Mouse (Mus musculus): ENCODE data around the gene Prss38.

The Prss38 gene

DNA sequence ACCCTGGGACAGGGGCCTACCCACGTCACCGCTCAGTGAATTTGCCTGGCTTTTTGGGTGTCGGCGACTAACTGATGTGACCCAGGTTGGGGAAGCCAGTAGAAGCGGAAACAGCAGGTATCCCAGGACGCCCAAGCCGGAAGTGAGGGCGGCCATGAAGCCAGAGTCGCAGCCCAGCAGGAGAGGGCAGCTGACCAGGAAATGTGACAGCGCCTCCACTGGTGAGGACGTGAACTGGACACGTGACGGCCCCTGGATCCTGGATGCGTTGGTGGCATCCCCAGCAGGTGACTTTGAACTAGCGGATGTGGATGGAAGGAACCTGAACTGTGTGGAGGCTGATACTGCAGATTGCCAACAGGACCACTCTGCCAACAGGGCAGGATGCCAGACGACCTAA lies at the start of gene Prss38:
Gene Prss38, minus strand, starts transcription at position 183 of the 400 bp plus-strand sequence.
- DNase-seq (ENCODE audit: low read depth, low spot score), result no peak

DNA sequence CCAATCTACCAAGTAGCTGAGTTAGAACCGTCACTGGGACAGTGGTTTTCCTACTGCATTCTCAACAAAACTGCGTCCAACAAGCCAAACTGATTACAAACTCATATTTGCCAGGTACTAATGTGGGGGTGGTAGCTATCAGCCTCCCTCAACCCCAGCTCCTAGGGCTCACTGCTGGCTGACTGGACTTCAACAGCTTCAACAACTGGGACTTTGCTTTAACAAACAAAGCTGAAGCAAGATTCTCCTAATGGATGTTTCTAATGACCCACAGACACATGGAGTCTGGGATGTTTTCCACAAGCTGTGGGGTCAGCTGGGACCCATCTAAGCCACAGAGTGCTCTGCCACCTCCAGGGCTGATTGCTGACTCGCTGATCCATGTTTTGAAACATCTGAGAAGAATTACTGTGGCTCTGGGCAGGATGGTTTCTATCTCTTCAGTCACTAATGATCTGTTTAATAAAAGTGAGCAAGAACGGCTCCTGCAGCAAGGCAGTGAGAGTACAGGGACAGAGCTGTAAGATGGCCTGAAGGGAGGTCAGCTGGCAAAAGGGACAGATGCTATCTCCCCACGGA lies 47.6 kb upstream of the Prss38 start:
- DNase-seq (ENCODE audit: low read depth, low spot score), result no peak

DNA sequence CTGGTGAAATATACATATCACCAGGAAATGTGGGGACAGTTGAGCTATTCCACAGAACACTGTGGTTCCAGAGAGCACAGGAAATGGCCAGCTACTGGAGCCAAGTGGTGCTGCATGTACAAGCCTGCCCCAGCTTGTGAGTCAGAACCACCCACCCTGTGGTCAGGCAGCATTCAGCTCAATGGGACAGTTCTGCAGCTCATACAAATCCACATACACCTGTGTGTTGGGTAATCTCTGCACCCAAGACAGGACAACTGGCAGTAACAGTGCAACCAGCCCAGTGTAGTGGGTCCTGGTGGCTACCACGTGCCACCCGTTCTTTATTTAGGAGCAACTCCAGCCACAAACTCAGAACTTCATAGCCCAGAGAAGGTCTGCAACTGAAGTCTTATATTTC lies 46.5 kb upstream of the Prss38 start:
- DNase-seq (ENCODE audit: low read depth, low spot score), result no peak

DNA sequence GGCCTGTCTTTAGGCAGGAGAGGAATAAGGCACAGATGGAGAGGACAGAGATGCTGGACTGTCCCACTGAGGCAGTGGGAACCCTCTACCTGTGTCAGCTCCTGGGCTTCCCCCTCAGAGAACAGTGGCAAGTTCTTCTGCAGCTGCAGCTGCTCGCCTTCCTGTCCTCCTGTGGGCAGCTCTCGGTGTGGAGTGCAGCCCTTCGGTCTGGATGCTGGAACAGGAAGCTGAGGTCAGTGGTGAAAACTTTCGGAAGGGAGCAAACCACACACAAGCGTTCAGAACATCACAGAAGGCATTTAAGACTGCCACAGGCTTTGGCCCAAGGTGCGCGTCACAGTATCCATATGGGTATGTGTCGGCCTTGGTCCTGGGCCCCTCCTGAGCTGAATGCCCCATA lies 46.0 kb upstream of the Prss38 start:
- DNase-seq (ENCODE audit: low read depth, low spot score), result no peak

DNA sequence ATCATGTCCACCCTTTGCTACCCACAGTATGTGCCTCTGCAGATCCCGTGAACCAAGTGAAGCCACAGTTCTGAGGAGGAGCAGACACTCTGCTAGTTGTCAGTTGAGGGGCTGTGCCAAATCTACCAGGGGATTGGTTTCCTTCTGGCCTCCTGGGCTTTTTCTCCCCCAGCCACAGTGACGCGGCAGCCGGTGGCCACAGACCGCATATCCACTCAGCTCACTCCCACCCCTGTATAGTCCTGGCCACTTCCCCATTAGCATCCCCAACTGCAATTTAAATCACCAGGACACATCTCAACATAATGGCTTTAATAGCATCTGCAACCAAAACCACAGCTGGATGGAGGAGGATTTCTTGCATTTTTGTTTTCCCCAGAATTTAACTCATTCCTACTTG lies 43.3 kb upstream of the Prss38 start:
- DNase-seq (ENCODE audit: low read depth, low spot score), result no peak

DNA sequence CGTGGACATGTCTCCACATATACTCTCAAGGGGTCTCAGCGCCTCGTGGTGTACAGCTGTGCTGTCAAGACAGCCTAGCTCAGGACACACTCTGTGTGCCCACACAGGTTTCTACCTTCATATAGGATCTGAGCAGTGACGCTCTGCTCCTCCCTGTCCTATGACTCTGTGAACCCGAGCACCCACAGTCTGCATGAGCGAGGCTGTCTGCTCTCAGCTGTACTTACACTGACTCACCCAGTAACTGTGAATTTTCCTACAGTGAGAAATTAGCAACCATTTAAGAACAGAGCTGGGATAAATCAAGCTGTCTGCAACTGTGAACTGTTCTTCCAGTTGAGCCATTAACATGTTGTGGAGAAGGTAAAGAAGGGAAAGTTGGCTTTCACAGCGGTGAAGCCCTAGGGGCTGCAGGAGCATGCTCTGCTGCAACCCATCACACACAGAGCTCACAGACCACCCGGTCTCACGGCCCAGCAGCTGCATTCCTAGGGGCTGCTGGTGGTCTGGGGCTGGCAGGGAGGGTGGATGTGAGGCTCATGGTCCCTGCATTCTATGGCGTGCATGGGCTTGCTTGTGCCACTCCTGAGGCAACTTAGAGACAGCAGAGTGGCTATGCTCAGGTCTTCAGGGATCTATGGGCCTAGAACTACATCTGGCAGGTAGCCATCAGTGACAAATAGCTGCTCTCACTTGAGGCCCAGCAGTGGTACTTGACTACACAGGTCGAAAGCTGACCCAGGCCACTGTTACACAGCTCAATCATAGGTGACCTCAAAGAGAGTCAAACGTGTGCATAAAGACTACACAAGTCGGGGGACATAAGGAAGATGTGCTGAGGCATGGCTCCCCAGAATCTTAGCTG lies 37.8 kb upstream of the Prss38 start:
- DNase-seq (ENCODE audit: low read depth, low spot score), result peak; percentile 22

DNA sequence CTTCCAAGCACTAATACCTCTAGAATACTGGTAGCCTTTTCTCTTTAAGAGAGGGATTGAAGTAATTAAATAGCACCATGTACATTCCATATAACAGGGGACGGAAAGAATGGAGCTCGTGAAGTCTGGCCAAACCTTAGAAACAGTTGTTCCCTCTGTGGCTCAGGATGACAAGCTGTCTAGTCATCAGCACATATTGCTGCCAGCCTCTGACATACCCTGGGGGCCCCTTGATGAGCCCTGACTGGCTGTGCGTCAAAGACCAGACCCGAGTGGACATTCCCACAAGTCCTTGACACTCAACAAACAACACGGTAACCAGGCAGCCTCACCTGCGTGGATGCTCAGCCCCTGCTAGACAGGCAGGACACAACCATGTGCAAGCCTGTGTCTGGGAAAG lies 36.6 kb upstream of the Prss38 start:
- no peak for DNase-seq (ENCODE audit: low read depth, low spot score)

DNA sequence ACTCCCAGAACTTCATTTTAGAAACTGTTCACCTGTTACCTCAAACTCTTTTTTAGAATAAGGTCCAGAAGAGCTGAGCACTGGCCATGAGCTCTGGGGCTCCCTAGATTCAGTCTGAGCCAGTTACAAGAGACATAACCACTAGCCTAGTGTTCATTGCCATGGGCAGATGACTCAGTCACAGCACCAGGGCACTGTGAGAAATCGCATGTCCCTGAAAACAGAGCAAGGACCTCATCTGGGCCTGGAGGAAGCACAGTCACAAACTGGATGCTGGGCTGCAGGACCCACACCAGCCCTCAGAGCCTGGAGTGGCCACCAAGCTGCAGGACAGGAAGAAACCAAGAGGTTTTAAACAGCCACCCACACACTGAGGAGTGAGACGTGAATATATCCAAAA lies 35.4 kb upstream of the Prss38 start:
- DNase-seq (ENCODE audit: low read depth, low spot score), result no peak

DNA sequence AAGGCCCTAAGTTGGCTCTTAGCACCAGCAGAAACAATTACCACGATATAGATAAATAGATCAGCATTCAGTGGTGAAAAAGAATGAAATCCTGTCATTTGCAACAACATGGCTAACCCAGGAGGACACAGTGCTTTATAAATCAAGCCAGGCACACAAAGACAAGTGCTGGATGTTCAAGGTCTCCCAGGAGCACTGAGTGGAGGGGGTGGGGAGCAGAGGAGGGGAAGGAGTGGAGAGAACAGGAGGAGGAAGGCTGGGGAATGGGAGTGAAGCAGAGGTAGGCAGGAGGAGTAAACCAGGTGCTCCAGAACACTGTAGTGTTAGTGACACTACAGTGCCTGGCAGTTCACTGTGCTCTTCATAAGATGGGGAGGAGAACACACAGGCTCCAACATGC lies 30.3 kb upstream of the Prss38 start:
- DNase-seq (ENCODE audit: low read depth, low spot score), result no peak

DNA sequence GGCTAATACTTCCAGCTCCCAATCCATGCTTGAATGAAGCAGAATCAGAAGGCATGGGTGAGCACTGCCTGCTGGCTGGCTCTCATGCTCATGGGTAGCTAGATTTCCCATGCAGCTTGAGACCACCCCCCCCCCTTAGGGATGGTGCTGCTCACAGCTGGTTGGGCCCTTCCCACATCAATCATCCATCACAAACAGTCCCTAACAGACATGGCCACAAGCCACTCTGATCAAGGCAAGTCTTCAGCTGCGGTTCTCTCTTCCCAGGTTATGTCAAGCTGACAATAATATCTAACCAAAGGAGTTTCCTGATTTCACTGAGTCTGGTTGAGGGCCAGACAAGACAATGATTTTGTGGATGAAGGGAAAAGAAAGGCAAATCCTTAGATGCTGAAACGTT lies 25.4 kb upstream of the Prss38 start:
- DNase-seq (ENCODE audit: low read depth, low spot score), result no peak

DNA sequence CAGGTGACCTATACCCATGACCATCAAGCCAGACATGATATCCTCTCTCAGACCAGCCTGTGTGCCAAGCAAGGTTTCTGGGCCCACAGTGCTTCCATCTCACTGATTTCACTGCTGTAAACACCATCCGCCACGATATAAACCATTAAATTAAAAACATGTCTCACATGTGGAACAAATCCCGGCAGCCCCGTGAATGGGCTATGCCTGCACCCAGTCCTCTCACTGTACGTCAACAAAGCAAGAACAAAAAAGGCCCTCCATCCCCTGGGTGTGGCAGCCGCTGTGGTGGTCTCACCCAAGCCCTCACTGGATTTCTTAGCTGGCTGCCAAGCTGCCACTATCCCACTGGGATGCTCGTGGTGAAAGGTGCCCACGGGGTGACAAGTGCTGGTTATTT lies 24.4 kb upstream of the Prss38 start:
- DNase-seq (ENCODE audit: low read depth, low spot score), result no peak

DNA sequence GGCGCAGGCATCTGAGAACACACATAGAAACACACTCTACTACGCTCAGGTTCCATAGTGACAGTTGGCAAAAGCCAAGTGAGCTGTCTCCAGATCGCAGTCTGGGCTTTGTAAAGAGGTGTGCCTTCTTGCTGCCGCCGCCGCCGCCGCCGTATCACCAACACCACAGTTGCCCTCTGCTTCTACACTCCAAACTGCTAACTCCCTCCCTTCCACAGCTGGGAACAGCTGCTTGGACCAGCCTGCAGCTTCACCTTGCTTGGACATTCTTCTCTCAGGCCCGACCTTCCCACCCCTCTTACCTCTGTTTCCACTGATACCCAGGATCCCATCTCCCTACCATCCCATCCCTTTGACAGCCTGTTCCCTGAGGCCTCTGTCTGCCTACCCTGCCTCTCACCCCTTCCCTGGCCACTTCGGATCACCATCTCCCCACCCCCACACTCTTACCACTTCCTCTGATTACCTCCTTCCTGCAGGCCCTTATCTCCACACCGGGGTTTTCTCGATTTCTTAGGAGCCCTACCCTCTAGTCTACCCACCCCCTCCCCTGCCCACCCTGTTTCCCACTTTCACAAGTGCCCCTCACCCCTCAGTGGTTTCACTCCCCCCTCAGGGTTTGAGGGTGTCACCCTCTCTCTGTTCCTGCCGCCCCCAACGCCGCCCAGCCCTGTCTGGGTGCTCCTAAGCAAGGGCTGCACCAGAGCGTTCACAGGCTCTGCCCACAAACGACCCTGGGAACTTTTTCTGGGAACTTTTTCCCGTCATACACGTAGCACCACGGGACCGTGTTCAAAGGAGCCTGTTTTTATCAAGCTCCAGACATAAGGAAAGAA lies 22.3 kb upstream of the Prss38 start:
- DNase-seq (ENCODE audit: low read depth, low spot score), result no peak

DNA sequence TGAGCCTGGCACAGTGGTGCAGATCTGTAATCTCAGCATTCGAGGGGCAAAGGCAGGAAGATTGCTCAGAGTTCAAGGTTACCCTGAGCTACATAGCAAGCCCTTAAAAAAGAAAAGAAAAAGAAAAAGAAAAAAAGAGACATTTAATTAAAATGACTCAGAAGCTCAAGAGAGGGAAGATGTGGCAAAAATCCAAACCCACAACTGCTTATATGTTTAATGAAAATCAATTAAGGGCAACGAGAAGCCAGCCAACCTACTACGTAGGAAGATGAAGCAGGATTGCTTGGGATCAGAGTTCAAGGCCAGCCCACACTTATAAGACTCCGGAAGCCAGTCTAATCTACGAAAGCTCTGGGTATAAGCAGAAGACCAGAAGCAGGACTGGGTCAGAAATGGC lies 19.0 kb upstream of the Prss38 start:
- DNase-seq (ENCODE audit: low read depth, low spot score), result no peak

DNA sequence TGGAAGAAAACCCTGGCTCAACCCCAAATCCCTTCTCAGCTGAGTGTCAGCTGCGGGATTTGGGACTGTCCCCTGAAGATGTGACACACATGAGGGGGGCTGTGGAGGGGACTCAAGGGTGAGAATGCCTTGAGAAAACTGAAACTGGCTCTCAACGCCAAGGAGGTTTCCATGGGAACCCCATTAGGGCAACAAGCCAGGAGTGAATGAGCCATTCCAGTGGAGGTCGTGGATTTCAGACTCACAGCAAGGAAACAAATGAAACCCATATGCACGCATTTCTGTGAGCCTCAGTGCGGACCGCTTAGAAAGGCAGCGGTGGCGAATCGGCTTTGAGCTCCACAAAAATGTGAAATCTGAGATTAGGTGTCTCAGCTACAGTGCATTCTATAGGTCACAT lies 18.1 kb upstream of the Prss38 start:
- DNase-seq (ENCODE audit: low read depth, low spot score), result peak; percentile 71

DNA sequence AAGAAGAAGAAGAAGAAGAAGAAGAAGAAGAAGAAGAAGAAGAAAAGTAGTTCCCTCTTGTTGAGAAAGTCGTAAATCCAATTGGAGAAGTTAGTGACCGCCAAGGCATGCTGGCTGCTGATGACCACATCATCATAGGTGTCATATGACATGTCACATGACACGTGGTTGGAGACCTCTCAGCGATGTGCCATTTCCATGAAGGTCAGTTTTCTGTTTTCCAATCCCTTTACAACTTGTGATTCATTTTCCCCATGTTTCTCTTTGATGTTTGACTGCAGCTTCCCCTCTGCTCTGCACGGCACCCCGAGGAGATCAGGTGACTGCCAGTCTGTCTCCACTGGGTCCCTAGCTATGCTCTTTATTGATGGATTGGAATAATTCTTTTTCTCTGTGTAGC lies 16.8 kb upstream of the Prss38 start:
- DNase-seq (ENCODE audit: low read depth, low spot score), result no peak

DNA sequence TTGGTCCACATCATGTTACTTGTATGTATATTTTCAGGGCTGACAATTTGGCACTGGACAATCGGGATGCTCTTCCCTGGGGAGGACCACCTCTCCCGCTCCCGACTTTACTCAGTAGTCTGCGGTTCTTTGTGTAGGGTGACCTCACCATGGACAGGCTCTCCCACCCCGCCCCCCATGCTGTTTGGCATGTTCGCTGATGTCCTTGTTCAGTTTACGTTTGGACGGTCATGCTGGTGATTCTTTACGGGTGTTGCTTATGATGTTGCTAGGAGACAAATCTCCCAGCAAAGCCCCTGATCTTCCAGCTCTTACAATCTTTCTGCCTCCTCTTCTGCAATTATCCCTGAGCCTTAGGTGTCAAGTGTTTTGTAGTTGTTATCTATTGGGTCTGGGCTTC lies 15.0 kb upstream of the Prss38 start:
- DNase-seq (ENCODE audit: low read depth, low spot score), result no peak

DNA sequence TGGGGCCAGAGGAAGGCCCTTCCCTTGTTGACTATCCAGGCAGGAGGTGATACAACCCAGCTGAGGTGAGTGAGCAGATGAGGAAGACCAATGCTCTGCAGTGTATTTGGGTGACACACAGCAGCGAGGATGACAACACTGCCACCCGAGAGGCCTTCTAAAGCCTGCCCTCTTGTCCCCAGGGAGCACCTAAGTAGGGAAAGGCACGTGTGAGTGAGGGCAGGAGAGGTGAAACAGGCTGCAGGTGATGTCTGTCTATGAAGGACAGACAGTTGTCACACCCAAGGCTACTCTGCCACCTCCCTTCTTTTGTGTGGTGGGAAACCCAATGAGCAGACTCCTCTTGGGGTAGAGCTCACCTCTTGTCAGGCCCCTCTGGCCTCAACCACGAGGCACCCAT lies 14.2 kb upstream of the Prss38 start:
- DNase-seq (ENCODE audit: low read depth, low spot score), result no peak

DNA sequence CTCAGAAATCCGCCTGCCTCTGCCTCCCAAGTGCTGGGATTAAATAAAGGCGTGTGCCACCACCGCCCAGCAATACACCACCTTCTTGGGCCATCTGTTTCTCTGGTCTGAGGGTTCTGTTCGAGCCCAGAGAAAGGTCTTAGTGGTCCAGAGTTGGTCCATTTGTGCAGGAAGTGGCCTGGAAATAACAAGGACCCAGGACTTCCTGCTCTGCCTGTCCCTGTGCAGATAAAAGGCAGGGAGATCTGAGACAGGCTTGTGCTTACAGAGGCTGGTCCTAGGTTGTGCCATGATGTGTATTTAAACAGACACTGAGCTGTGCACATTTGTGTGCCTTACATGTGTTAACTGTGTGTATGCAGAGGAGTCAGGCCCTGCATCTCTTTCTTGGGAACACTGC lies 13.3 kb upstream of the Prss38 start:
- DNase-seq (ENCODE audit: low read depth, low spot score), result no peak

DNA sequence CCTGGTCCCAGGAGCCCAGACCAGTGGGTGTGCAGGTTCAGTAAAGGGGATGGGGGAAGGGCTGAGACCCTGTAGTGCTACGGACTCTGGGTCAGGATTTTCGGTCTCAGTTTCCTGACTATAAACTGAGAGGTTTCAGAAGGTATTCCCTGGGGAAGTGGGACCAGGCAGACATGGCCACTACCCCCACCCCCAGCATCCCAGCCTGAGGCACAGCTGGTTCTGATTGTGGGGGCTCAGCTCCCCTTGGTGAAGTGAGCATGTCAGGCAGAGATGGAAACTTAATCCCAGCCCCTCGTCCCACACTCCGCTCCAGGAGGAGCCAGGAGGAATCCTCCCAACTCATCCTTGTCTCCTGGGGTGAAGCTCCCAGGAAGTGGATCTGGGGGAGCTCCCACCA lies 12.0 kb upstream of the Prss38 start:
- no peak for DNase-seq (ENCODE audit: low read depth, low spot score)

DNA sequence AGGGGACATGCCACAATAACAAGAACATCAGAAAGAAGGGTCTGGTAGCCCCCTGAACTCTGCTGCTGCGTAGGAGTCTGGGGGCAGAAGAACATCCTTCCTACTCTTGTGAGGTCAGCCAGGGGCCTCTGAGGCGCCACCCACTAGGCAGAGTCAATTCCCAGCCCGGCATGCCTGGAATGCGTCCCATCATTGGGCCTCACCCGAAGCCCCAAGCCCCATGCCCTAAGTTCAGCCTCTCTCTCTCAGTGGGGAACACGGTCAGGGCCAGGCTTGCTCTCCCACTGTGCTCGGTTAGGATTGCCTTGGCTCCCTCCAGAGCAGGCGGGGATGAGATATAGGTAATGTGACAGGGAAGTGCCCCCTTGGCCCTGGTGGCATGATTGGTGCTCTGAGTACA lies 9.7 kb upstream of the Prss38 start:
- peak; percentile 72 for DNase-seq (ENCODE audit: low read depth, low spot score)

DNA sequence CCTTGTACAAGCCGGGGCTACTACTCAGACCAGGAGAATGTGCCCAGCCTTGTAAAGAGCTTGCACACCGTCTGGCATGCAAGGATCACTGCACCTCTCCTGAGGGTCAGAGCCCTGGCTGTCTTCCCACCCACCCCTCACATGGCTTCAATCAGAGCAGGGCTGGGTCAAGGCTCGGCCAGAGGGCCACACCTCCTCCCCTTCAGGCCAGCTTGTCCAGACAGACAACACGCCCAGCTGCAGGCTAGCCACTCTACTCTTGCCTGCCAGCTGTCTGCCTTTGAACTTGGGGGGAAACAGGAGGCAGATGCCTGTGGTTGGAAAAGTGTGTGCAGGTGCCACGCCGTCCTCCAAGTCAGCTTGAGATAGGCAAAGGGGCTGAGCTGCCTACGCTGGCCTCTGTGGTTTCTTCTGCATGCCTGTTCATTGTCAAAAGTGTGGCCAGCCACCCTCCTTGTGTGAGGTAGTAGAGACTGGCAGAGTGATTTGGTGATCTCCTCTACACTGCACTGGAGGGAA lies 9.0 kb upstream of the Prss38 start:
- peak; percentile 65 for DNase-seq (ENCODE audit: low read depth, low spot score)

DNA sequence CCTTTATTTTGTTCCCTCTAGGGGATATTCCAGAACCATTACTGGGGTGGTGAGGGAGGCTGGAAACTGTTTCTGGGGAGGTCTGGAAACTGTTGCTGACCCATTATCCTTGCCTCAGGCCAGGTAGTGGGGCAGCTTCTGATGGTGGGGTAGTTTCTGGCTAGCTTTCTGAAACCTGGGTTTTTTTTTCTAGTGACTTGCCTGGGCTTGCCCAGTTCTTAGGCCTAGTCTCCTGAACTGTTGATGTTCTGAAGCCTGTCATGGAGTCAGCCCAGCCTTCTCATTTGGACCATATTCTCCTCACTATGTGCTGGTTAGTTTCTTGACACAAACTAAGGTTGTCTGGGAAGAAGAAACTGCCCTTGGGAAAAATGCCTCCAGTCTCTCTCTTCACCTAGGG lies 4.1 kb upstream of the Prss38 start:
- DNase-seq (ENCODE audit: low read depth, low spot score), result no peak

Data from mesoderm, embryonic 11.5 days (tissue).